Mouse (Mus musculus): Measurements from ENCODE around the gene Ralgapb.
"Not testable (repeated sequence)": the region's sequence is repeated elsewhere in the genome, so short reads cannot be mapped to it uniquely, and the experiment has no call there.

Gene Ralgapb

GRCm38 (mm10) chr2:158409595-158410021 lies at the start of gene Ralgapb:
Gene Ralgapb (plus strand): TSS chr2:158409848.
- DNase-seq (ENCODE audit: low read depth, low spot score), result peak; percentile 99

- peak; percentile 94 for DNase-seq (ENCODE audit: low read depth, low spot score)
These were observed 48.6 kb upstream of the Ralgapb start for GRCm38 (mm10) chr2:158360873-158361677.

DNA sequence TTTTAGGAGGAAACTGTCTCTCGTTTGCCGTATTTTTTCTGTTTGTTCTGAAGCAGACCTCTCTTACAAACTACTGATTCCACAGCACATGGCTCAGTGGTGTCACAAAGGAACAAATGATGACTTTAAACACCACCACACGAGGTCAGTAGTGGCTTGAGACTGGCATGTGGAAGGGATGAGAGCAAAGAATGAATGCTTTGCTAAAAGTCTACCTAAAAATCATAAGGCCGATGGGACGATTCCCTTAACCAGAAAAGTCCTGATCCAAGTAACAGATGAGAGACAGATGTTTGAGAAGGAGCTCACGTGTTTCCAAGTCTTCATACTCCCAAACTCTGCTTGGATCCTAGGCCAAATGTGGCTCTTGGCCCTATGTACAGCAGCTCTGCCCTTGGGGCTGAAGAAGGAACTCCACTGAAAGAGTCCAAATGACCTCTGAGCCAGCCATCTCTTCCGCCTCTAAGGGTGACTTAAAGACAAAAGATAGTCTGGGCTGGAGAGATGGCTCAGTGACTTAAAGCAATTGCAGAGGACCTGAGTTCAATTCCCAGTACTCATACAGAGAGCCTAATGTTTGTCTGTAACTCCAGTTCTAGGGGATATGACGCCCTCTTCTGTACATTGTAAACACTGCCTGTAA lies 47.8 kb upstream of the Ralgapb start:
- no peak for DNase-seq (ENCODE audit: low read depth, low spot score)

- no peak for DNase-seq (ENCODE audit: low read depth, low spot score)
These were observed 45.5 kb upstream of the Ralgapb start for GRCm38 (mm10) chr2:158364175-158364574.

DNA sequence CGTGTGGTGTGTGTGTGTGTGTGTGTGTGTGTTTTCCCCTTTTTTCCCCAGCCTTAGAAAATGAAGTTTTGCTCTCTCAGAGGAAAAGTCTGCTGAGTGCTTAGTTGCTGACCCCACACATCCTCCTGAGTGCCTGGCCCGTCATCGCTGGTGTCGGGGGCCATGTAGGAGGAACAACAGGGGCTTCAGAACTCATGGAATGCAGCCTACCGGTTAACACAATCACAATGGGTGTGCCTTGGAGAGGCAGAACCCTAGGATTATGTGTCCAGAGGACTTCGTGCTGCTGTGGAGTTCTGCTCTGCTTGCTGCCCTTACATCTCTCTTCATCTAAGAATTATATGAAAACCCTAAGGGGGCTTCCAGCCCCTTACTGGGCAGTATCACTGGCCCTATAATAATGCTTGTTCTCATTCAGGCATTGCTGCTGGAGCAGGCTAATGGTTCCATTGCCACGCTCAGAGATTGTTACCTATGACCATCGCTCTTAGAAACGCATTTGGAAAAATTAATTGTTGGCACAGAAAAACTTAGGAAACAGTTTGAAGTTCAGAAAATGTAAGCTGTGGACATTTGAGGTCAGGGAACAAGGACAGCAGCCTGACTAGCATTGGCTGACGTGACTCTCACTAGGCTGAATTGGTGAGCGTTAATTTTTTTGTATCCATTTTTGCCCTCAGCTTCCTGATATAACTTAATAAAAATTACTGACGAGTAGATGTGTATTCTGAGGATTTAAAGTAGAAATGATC lies 44.4 kb upstream of the Ralgapb start:
- DNase-seq (ENCODE audit: low read depth, low spot score), result no peak

DNA sequence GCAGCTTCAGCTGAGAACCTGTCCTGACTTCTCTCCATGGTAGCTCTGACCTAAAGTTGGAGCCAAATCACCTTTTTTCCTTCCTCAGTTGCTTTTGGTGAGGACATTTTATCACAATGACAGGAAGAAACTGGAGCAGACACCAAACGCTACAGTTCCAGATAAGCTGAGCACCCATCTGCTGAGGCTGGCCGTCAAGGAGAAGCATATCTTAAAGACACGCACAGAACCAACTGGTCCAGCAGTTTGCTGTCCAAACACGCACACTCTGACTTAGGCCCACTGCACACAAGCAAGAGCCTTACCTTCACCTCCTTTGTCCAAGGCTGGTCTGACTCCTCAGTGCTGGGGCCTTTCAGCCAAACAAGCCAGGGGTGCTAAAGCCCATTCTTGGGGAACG lies 42.0 kb upstream of the Ralgapb start:
- DNase-seq (ENCODE audit: low read depth, low spot score), result no peak

DNA sequence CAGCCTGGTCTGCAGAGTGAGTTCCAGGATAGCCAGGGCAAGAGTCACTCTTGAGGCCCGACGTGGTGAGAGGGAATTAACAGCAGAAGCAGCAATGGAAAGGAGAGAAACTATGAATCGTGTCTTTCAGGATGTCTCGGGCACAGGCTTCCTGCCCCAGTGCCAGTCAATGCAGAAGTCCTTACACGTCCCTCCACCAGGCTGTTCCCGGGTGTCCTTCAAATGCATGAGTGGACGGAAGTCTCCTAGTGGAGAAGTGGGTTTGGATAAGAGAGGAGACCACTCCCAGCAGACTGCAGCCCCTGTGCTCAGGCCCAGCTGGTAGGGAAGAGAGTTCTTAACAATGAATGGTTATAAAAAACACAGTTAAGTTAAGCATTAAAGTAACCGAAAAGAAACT lies 41.3 kb upstream of the Ralgapb start:
- DNase-seq (ENCODE audit: low read depth, low spot score), result no peak

- no peak for DNase-seq (ENCODE audit: low read depth, low spot score)
These were observed 40.0 kb upstream of the Ralgapb start for GRCm38 (mm10) chr2:158369474-158370172.

- DNase-seq (ENCODE audit: low read depth, low spot score), result no peak
These were observed 39.5 kb upstream of the Ralgapb start for GRCm38 (mm10) chr2:158370173-158370550.

DNA sequence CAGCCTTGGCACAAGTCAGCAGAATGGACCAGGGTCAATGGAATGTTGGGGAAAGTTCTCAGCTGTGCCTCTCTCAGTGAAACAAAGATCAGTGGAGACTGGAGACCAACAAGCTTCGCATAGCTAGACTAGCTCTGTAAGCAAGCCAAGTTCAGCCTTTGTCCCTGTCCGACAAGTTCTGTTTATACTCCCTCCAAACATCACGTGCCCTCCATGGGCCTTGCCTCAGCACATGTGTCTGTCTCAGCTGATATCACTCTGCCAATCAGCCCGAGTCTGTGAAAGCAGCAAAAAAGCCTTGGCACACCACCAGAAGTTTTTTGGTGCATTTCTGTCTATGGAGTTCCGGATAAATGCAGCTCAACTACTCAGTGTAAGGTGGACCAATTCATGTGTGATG lies 36.6 kb upstream of the Ralgapb start:
- no peak for DNase-seq (ENCODE audit: low read depth, low spot score)

- no peak for DNase-seq (ENCODE audit: low read depth, low spot score)
These were observed 36.1 kb upstream of the Ralgapb start for GRCm38 (mm10) chr2:158373516-158373915.

DNA sequence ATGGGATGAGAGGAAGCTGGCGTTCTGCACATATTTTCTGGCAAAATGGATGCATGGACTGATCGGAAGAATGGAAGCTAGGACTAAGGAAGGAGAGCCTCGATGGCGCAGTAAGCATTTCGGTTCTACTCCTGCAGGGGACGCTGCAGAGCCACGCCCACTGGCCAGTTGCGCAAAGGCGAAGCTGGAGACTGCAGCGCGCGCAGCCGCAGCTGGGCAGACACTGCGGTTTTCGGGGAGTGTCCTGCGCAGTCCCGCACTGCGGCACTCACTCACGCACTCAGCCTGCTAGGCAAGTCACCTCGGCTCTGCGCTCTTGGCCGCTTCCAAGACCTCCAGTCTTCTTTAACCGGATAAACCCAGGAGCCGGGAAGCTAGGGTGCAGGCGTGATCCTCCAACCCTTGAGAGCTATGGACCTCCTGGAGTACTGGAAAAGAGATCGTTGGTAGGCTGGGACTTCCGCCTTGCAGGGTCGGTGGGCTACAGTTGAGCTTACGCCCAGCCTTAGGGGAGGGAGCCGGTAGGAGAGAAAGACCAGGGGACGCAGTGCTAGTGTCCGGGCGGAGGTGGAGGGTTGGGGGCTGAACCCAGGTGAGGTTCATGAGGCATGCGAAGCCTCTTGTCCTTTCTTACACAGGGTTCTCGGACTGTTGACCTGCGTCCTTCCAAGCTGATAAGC lies 34.1 kb upstream of the Ralgapb start, which contains the start of gene Snhg11:
Snhg11 (plus strand) TSS at position 196 of the 680 bp plus-strand sequence.
- peak; percentile 19 for DNase-seq (ENCODE audit: low read depth, low spot score)

GRCm38 (mm10) chr2:158376123-158376687 lies 33.4 kb upstream of the Ralgapb start:
- no peak for DNase-seq (ENCODE audit: low read depth, low spot score)

- DNase-seq (ENCODE audit: low read depth, low spot score), result no peak
These were observed 32.9 kb upstream of the Ralgapb start for GRCm38 (mm10) chr2:158376798-158377197.

DNA sequence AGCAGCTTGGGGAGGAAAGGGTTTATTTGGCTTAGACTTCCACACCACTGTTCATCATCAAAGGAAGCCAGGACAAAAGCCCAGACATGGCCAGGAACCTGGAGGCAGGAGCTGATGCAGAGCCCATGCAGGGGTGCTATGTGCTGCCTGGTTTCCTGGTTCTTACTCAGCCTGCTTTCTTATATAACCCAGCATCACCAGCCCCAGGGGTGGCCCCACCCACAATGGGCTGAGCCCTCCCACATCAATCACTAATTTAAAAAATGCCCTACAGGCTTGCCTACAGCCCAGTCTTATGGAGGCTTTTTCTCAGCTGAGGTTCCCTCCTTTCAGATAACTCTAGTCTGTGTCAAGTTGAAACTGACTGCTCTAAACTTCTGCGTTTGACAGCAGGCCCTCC lies 31.8 kb upstream of the Ralgapb start:
- DNase-seq (ENCODE audit: low read depth, low spot score), result no peak

GRCm38 (mm10) chr2:158379354-158380078 lies 30.1 kb upstream of the Ralgapb start:
- DNase-seq (ENCODE audit: low read depth, low spot score), result peak; percentile 89

DNA sequence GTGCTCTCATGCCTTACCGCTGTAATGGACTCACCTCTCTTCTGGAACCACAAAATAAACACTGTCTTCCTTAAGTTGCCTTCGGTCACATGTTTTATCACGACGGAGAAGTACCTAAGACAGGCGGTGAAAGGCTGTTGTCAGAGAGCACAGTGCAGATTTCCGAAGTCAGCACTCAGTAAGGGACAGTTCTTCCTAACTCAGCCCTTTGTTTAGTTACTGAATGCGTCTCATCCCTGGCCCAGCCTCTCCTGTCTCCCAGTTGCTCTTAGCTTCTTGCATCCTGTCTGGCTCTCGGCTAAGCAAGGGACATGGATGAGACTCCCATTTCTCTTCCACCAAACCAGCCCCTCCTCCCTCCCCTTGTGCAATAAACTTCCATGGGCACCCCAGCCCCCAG lies 23.6 kb upstream of the Ralgapb start:
- no peak for DNase-seq (ENCODE audit: low read depth, low spot score)

- DNase-seq (ENCODE audit: low read depth, low spot score), result no peak
These were observed 20.2 kb upstream of the Ralgapb start for GRCm38 (mm10) chr2:158389421-158389820.

DNA sequence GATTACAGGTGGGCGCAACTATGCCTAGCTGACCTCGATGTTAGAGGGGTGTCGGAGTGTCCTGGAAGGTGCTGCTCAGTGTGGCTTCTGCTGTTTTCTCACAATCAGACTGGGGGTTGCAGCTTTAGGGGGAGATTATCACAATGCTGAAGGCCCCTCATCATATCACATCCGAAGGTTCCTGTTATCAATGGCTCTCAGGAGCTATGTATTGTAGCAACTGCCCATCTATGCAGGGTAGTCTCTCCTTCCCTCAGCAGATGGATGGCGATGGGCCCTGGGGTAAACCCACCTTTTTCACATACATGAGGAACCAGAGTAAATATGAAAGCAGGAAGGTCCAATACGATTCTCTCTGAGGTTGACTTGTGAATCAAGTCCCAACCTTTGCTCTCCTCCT lies 13.3 kb upstream of the Ralgapb start:
- no peak for DNase-seq (ENCODE audit: low read depth, low spot score)

GRCm38 (mm10) chr2:158397140-158397539 lies 12.5 kb upstream of the Ralgapb start:
- DNase-seq (ENCODE audit: low read depth, low spot score), result not testable (repeated sequence)
